Mouse (Mus musculus): ENCODE data around the gene Col4a6.
A peak's percentile ranks its signal among the peaks of the same experiment; 100 is the strongest.

Gene Col4a6

DNA sequence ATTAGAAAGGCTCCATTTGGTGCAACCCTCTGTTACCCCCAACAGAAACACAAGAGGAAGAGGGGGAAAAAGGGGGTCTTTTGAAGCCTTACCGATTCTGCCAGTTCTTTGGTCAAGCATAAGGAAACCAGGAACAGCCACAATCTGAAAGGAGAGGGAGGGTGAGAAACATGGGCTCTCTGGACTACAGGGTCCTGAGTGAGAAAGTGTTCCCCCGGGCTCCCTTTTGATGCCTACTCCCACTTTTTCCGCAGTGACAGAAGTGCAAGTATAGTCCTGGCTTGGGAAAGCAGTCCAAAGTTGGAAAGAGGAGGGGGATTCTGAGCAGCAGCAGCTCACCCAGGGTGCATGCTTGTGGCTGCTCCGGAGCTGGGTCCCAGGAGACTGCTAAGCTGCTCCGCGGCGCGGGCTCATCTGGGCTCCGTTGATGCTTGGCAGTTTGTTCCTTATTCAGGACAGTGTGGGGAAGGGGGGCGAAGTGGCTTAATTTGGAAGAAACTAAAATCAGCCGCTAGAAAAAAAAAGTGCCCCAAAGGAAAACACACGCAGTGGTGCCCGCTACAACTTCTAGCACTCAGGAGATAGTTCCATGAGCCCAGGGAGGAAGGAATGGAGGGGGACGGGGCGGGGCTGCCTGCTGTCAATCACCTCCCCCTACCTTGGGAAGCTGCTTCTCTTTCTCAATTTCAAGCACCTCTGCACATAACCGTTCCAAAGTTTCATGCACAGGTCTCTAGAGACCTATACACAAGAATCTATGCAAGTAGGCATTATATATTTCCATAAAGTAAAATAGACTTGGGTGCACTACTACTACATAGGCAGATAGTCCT lies at the start of gene Col4a6:
Col4a6 (minus strand) TSS at position 607 of the 833 bp plus-strand sequence.
- DNase-seq (ENCODE audit: low read depth, low spot score) = no peak

DNA sequence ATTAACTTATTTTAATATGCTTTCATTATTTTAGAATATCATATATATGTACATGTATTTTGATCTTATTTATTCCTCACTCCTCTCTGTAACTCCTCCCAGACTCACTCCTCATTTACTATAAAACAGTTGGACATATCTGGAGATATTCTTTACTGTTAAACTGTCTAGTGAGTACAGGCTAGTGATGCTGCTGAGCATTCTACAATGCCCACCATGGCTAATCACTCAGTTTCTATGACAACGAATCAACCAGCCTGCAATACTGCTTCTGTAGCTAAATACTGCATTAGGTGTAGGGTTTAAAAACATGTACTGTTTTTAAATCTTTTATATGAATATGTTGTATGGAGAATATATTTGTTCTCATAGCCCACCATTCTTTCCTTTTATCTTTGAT lies 29.2 kb upstream of the Col4a6 start:
- DNase-seq (ENCODE audit: low read depth, low spot score) = no peak

DNA sequence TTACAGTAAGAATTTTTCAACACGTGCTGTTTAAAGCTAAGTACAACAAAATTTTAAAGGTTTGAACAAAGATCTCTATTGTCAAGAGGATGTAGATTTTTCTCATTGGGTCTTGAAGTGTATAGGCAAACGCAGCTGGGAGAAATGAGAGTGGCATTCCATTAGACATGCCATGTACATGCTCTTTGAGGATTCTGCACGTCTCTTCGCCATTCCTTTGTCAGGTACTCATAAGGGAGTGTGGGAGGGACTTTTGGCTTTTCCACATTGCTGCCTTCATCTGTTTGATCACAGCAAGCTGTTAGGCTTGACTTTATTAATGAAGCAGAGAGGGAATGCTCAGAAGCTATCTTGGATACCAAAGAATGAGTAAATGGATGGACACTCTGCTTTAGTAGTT lies 20.7 kb upstream of the Col4a6 start:
- DNase-seq (ENCODE audit: low read depth, low spot score) = no peak

DNA sequence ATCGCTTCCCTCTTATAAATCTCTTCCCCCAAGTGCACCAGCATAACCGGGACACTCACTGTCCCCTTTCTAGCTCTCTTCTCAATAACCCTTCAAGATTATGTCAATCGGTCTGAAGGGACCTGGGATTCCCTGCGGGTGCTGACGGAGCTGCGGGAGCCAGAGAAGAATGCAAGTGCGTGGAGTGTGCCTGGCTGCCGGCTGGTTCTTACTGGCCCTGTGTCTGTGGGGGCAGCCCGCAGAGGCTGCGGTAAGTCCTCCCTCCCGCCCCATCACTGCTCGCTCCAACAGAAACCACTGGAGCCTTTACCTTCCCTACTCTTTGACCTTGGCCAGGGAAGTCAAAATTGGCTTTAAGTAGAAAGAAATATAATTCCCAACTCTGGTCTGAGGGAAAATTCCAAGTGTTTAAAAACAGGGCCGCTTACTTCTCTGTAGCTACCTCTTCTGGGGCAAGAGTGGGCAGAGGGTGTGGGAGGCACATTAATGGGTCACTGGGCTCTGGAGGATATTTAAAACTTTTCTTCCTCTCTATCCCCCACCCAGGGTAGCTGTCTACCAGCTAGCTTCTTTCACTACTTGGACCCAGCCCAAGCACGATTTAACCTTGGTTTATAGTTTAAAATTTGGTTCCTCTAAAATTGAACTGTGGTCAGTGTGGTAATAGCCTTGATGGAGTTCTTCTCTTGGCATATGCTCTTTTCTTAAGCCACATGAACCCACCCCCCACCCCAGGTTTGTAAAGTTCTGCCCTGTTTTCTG lies 1.9 kb upstream of the Col4a6 start:
- DNase-seq (ENCODE audit: low read depth, low spot score) = no peak

- peak; percentile 82 for DNase-seq (ENCODE audit: low read depth, low spot score)
Observed at GRCm38 (mm10) chrX:141475110-141475509, 1.2 kb upstream of the Col4a6 start, which contains the start of gene Col4a5. TSS of gene Col4a5 (plus strand) at chrX:141475385.

GRCm38 (mm10) chrX:141447936-141448335 lies 25.9 kb downstream of the Col4a6 start:
- DNase-seq (ENCODE audit: low read depth, low spot score) = no peak

DNA sequence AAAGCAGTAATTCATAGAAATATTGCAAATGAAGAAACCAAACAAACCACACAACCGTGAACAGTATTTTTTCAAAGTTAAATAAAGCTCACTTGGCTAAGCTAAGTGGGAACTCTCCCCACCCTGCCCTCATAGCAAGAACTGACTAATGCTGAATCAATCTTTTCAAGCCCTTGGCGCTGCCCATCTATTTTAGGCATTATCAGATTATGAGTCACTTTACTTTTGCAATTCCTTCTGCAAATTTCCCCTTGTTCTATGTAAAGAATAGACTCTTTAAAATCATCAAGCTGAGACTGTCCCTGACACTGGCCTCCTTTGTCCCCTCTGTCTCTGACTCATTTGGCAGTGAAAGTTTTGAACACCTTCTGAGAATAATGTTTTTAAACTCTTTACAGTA lies 34.5 kb downstream of the Col4a6 start:
- DNase-seq (ENCODE audit: low read depth, low spot score) = no peak

DNA sequence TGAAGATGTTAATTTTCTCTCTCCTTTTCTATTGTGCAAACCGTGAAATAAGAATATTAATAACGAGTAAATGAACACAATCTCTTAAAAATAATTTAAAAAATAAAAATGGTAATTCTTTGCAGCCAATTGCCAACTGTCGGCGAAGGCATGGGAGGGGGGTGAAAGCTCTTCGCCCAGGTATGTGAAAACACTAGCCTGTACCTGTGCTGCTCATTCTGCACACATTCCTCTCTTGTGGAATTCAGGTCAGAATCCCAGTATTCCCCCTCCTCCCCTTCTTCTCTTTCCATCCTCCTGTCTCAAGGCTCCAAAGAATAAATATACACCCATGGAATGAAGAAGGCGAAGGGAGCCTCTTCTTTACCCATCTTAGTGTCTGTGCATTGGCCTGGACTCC lies 37.1 kb downstream of the Col4a6 start:
- DNase-seq (ENCODE audit: low read depth, low spot score) = no peak

DNA sequence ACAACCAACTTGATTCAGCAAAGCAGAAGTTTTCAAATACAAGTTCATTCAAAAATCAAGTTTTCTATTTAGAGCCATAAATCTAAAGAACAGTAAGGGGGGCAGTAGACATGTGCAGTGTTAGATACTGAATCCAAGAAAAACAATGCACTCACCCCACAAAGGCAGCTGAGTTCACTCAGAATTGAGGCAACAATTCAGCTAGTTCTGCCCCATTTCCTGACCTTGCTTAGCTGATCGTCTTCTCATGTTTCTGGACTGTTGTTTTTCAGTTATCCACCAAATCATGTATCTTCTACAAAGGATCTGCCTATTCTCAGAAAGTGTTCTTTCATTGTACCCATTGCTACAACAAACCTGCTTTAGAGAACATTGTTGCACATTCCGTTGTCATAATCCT lies 58.6 kb downstream of the Col4a6 start:
- DNase-seq (ENCODE audit: low read depth, low spot score) = no peak

DNA sequence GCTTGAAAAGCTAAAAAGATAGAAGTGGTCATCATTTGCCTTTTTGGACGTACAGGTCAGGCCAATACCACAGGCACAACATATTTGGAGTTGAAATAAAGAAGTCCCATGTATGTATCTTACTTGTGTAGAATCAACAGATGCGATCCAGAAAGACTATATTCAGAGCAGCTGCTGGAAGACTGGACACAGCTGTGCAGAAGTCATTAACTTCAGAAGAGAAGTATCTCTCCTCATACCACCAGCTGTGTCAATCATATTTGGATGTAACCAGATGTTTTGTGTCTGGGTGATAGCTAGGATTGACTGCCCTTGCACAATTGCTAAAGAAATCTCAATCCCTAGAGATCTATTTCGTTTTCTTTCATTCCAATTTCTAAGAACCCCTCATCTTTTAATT lies 77.6 kb downstream of the Col4a6 start:
- DNase-seq (ENCODE audit: low read depth, low spot score) = no peak

- DNase-seq (ENCODE audit: low read depth, low spot score) = no peak
Observed at GRCm38 (mm10) chrX:141385399-141386105, 88.3 kb downstream of the Col4a6 start.

DNA sequence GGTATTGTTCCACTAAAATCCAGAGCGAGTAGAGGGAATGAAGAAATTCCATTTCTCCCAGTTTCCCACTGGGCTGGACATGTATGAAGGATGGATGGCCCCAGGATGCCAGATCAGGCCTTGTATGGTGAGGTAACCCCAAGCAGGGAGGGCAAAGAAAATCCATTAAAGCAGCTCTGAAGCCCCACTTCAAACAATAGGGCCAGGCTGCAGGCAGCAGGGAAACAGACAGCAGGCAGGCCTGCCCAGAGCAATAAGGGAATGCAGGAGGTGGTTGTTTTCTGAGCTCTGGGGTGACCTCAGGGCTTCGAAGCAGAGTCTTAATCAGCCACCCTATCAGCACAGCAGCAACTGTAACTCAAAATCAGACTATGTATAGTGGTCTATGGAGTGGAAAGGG lies 89.2 kb downstream of the Col4a6 start:
- no peak for DNase-seq (ENCODE audit: low read depth, low spot score)

- DNase-seq (ENCODE audit: low read depth, low spot score) = no peak
Observed at GRCm38 (mm10) chrX:141370276-141370675, 103.6 kb downstream of the Col4a6 start.

- DNase-seq (ENCODE audit: low read depth, low spot score) = no peak
Observed at GRCm38 (mm10) chrX:141363331-141363730, 110.5 kb downstream of the Col4a6 start.

DNA sequence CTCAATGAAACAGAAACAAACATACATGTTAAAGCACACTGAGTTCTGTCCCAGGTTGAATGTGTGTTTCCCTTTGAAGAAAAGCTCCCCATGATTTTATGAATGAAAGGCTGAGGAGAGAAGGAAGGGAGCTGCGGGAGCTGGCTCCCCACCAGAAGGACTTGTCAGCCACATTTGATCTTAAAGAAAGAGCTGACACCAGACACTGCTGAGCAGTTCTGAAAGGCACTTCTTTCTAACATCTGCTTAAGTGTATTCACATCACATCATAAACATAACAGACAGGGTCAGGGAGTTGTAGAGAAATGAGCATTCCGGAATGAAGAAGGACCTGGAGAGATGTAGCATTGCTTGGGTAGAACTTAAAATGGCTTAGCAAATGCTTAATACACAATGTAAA lies 132.5 kb downstream of the Col4a6 start:
- no peak for DNase-seq (ENCODE audit: low read depth, low spot score)

DNA sequence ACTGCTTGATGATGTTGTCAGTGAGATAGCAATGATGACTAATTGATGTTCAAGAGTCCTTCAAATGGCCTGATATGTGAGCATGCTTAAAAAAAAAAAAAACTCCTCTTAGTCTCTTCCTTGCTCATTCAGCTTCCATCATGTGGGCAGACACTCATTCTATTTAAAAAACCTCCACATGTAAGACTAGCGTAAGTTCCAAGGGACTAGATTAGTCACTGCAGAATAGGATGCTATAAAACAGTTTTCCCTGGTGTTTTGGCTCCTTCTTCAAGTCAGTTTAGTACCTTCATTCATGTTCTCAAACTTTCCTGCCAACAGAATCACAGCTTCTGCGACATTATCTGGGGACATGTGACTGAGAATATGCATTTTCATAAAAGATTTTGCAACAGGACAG lies 145.8 kb downstream of the Col4a6 start:
- DNase-seq (ENCODE audit: low read depth, low spot score) = no peak

GRCm38 (mm10) chrX:141324201-141324600 lies 149.7 kb downstream of the Col4a6 start:
- no peak for DNase-seq (ENCODE audit: low read depth, low spot score)

DNA sequence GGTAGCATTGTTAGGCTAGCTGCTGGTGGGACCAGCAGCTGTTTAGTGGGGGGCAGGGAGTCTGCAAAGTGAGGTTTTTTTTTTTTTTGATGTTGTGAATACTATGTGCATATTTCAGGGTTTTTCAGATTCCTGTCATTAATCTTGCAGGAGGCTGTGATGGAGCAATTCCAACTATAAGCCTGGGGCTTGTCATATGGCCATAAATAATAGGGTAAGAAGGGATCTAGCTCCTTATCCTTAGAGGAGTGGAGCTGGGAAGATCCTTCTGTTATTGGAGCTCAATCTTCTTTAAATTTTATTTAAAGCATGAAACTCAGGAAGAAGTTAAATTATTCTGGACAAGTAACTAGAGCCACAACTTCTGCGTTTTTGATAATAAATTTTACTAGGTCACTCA lies 157.7 kb downstream of the Col4a6 start:
- DNase-seq (ENCODE audit: low read depth, low spot score) = no peak

DNA sequence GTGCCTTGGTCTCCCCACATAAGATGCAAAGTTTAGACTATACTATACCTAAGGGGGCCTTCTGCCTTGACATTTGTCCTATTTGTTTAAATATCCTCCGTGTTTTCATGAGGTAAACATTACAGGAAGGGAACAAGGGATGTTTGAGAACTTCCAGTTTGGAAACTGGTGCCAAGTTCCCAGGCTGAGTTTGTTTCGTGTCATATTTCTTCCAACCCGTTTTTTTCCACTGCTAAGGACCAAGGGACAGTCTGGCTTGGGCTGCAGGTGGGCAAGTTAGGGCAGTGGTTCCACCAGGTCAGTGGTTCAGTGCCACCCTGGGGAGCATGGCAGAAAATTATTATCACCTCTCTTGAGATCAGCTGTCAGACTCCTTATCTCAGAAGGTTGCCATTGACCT lies 158.1 kb downstream of the Col4a6 start:
- no peak for DNase-seq (ENCODE audit: low read depth, low spot score)

DNA sequence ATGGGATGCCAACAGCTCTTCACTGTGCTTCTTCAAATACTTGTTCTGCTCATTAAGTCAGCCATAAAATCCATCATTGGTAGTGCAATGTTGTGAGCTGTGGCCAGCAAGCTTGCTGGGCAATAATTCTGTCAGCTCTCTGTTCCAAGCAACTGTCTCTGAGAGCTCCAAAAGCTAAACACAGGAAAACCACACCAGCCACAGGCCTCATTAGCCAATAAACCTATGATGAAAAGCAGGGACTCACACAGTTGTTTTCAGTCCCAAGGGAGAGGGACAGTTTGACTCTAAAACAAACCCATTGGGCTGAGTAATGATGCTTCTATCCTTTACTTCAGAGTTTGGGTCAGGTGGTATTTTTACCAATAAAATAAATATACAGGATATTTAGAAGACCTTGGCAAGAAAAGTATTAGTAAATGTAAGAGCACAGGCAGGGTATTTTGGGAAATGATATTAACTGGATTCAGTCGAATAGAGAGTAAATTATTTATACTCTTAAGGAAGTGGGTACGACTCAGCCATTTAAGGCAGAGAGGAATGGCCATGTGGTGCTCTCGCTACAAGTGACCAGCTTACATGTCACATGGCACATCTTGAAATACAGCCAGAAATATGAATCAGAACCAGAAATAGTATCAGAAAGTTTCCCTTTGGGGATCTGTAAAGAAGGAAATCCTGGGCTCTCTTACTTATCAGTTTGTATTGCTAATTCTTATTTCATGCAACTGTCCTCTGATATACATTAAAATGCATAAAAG lies 181.0 kb downstream of the Col4a6 start:
- DNase-seq (ENCODE audit: low read depth, low spot score) = peak; percentile 0

DNA sequence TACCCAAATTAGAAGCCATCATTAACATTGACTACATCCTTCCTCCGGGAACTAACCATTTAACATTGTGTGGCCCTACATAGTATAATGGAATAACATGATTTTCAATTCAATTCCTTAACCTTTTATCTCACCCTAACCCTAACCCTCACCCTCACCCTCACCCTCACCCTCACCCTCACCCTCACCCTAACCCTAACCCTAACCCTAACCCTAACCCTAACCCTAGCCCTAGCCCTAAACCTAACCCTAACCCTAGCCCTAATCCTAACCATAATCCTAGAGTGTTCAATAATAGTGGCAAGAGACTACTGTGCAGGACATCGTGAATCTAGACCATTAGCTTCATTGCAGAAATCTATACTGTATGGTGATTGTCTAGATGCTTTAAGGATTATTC lies 197.5 kb downstream of the Col4a6 start:
- peak; percentile 1 for DNase-seq (ENCODE audit: low read depth, low spot score)

DNA sequence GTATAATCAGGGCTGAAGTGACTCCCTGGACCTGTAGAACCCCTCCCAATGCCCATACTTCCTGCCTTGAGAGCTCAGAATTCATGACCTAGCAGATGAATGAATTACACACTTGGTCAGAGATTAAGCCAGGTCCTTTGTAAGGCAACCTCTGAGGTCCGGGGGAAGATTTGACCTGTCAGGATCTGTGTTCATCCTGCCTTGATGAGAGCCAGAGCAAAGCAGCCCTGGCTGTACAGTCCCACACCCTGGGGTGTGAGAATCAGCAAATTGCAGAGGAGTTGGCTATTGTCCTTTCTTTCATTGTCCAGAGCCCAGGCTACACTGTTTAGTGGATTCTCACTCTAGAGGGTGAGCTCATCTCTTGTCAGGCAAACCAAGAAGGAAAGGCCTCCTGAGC lies 207.9 kb downstream of the Col4a6 start:
- no peak for DNase-seq (ENCODE audit: low read depth, low spot score)
